Mouse (Mus musculus): ENCODE data around the gene Gm42742. TPM values are rescaled to one million over a fixed set of nuclear protein-coding genes. Genes with fewer than 3 reads are reported as not detected.

Gene Gm42742
- polyA plus RNA-seq, 1 experiment from 2014 or later: 38.5 TPM

DNA sequence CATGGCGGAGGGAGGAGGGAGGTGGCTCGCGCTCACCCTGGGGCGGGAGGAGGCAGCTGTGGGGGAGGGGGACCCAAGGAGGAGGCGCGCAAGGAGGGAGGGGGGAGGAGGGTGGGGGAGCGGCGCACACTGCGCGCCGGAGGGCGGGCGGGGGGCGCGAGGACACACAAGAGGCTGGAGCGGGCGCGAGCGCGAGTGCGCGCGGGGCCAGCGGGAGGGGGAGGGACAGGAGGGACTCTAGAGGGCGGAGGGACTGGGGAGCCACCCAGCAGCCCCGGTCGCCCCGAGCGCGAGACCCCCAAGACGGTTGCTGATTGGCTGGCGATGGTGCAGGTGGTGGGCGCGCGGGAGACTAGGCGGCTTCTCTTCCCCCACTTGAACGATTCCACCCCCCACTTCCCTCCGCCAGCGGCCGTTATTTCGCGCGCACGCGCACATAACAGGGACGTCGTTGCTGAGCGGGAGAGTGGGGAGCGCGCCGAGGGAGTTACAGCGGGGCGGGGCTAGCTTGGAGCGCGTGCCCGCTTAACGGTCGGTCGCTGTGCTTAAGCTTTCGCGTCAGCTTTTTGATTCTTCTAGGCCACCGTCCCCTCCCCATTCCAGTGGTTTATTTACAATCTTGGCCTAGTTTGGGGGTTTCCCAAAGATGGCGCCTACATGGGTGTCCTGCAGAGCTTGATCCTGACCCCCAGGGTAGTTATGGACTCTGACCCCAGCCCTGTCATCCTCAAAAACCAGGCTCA lies 6.3 kb upstream of the Gm42742 start, which contains the start of gene Maz:
Maz (minus strand) TSS at position 54 of the 743 bp plus-strand sequence.
- Histone ChIP-seq H3K4me2 (ENCODE audit: low read depth, low read length) (peak within 1 kb of the TSS; percentile 92), H3K4me1 (ENCODE audit: control insufficient read depth, insufficient read depth, low read length) (peaks cover 32% of the 10 kb centered on the region), H3K9ac (ENCODE audit: low read length) (peak within 1 kb of the TSS; percentile 99), H3K36me3 (ENCODE audit: control insufficient read depth, insufficient read depth) (peaks cover 41% of the 10 kb centered on the region), H3K9me3 (replicated peaks; ENCODE audit: control insufficient read depth, low read length) (no peaks in the 10 kb centered on the region), H3K27me3 (ENCODE audit: control insufficient read depth, insufficient read depth, low read length) (no peaks in the 10 kb centered on the region), H3K4me3 (ENCODE audit: low read length) (peak within 1 kb of the TSS; percentile 94), H3K27ac (ENCODE audit: low read length) (peak within 1 kb of the TSS; percentile 100)
- under 1% methylated on average over 61 of the region's 63 CpGs for WGBS
- peak; percentile 87 for ATAC-seq (replicated peaks; ENCODE audit: extremely low read depth, insufficient read depth, low FRiP score)

DNA sequence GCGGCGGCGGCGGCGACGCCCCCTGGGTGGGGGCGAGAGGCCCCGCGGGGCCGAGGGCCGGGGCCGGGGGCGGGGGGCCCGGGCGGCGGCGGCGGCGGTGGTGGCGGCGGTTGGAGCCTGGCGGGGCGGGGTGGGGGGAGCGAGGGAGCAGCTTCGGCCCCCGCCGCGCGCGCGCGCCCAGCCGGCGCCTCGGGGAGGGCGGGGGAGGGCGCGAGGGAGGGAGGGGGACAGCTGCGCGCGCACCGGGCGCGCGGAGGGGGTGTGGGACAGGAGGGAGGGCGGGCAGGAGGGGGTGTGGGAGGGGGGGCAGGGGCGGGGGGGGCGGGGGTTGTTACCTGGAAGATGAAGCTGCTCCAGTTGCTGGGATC lies 5.7 kb upstream of the Gm42742 start:
- no CpG with 5 or more reads among the region's 48 CpGs for WGBS
- Histone ChIP-seq H3K4me1 (ENCODE audit: control insufficient read depth, insufficient read depth, low read length) (peaks cover 37% of the 10 kb centered on the region), H3K27me3 (ENCODE audit: control insufficient read depth, insufficient read depth, low read length) (no peaks in the 10 kb centered on the region), H3K9me3 (replicated peaks; ENCODE audit: control insufficient read depth, low read length) (no peaks in the 10 kb centered on the region), H3K4me3 (ENCODE audit: low read length) (peak overlapping the region; percentile 94), H3K27ac (ENCODE audit: low read length) (peak overlapping the region; percentile 100), H3K36me3 (ENCODE audit: control insufficient read depth, insufficient read depth) (peaks cover 38% of the 10 kb centered on the region), H3K9ac (ENCODE audit: low read length) (peak overlapping the region; percentile 99), H3K4me2 (ENCODE audit: low read depth, low read length) (peak overlapping the region; percentile 92)
- ATAC-seq (replicated peaks; ENCODE audit: extremely low read depth, insufficient read depth, low FRiP score): no peak; the same call in 1 of the 2 replicates

DNA sequence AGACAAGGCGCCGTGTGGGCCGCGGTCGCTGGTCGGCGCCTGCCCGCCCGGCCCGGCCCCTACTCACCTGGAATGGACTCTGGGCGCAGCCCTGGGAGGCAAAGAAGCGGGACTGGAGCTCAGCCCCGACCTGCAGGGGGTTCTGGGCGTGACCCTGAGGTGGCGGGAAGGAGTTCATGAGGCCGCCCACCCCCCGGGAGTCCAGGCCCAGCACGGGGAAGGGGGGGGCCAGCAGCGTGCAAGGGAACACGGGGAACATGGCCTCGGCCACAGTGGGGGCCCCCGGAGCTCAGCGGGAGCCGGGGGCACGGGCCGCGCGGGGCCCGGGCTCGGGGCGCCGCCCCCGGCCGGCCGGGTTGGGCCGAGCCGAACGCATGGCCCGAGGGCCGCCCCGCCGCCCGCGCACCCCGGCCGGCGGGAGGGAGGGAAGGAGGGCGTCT lies 5.3 kb upstream of the Gm42742 start:
- H3K9ac ChIP-seq (ENCODE audit: low read length): peak overlapping the region; percentile 99
- peak overlapping the region; percentile 100 for H3K27ac ChIP-seq (ENCODE audit: low read length)
- H3K4me2 ChIP-seq (ENCODE audit: low read depth, low read length): peak overlapping the region; percentile 92
- under 1% methylated on average over 23 of the region's 48 CpGs for WGBS
- H3K4me1 ChIP-seq (ENCODE audit: control insufficient read depth, insufficient read depth, low read length): peaks cover 41% of the 10 kb centered on the region
- H3K27me3 ChIP-seq (ENCODE audit: control insufficient read depth, insufficient read depth, low read length): no peaks in the 10 kb centered on the region
- peaks cover 36% of the 10 kb centered on the region for H3K36me3 ChIP-seq (ENCODE audit: control insufficient read depth, insufficient read depth)
- ATAC-seq (replicated peaks; ENCODE audit: extremely low read depth, insufficient read depth, low FRiP score): peak; percentile 24
- no peaks in the 10 kb centered on the region for H3K9me3 ChIP-seq (replicated peaks; ENCODE audit: control insufficient read depth, low read length)
- H3K4me3 ChIP-seq (ENCODE audit: low read length): peak overlapping the region; percentile 94

DNA sequence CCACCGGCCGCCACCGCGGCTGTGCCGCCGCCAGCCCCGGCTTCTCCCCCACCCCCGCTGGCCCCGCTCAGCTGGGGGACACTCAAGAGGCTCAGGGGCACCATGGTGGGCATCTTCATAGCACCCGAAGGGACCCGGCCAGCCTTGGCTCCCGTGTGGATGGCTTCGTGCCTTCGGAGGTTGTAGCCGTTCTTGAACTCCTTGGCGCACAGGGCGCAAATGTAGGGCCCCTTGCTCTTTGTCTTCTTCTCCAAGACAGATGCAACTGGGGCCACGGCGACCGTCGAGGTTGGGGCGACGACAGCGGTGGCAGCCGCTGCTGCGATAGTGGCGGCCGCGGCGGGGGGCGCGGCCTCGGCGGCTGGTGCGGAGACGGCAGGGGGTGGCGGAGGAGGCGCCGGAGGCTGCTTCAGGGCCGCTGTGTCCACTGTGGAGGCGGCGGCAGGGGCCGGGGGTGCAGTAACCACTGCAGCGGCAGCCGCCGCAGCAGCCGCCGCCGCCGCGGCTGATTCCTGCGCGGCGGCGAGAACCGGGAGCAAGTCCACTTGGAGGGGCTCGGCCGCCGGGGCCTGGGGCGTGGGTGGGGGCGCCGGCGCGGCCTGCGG lies 4.8 kb upstream of the Gm42742 start:
- WGBS: under 1% methylated on average over 58 of the region's 65 CpGs
- Histone ChIP-seq H3K4me3 (ENCODE audit: low read length) (peak overlapping the region; percentile 94), H3K36me3 (ENCODE audit: control insufficient read depth, insufficient read depth) (peaks cover 30% of the 10 kb centered on the region), H3K4me1 (ENCODE audit: control insufficient read depth, insufficient read depth, low read length) (peaks cover 46% of the 10 kb centered on the region), H3K4me2 (ENCODE audit: low read depth, low read length) (peak overlapping the region; percentile 92), H3K27ac (ENCODE audit: low read length) (peak overlapping the region; percentile 100), H3K9ac (ENCODE audit: low read length) (peak overlapping the region; percentile 99), H3K27me3 (ENCODE audit: control insufficient read depth, insufficient read depth, low read length) (no peaks in the 10 kb centered on the region), H3K9me3 (replicated peaks; ENCODE audit: control insufficient read depth, low read length) (no peaks in the 10 kb centered on the region)
- no peak for ATAC-seq (replicated peaks; ENCODE audit: extremely low read depth, insufficient read depth, low FRiP score)

DNA sequence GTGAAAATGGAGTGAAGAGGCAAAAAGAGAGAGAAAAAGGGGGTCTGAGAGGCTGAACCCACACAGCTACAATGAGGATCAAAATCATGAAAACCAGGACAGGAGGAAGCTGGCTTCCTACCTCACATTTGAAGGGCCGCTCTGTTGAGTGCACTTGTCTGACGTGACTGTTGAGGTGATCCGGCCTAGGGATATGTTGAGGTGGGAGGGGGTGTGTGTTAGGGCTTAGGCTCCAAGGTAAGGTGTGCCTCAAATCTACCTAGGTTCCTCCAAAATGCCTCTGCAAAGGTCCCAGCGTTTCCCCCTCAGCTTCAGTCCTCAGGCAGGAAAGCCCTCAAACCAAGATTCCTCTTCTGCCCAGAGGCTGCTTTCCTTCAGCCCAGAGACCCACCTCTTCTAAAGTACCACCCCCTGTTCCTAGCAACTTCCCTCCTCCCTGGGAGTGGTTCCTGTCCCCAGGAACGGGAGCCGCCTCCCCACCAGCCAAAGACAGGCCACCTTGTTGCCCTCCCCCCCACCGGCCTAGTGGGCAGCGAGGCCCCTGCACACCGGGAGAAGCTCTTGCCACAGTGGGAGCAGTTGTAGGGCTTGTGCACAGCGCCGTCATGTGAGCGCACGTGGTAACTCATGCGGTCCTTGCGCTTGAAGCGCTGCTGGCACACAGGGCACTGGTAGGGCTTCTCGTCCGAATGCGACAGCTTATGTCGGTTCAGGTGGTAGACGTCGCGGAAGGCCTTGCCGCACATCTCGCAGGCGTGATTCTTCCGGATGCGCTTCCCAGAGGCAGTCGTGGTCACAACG lies 4.1 kb upstream of the Gm42742 start:
- Histone ChIP-seq H3K9me3 (replicated peaks; ENCODE audit: control insufficient read depth, low read length) (no peaks in the 10 kb centered on the region), H3K9ac (ENCODE audit: low read length) (peak overlapping the region; percentile 99), H3K36me3 (ENCODE audit: control insufficient read depth, insufficient read depth) (peaks cover 26% of the 10 kb centered on the region), H3K4me1 (ENCODE audit: control insufficient read depth, insufficient read depth, low read length) (peaks cover 51% of the 10 kb centered on the region), H3K4me2 (ENCODE audit: low read depth, low read length) (peak overlapping the region; percentile 92), H3K27ac (ENCODE audit: low read length) (peak overlapping the region; percentile 100), H3K27me3 (ENCODE audit: control insufficient read depth, insufficient read depth, low read length) (no peaks in the 10 kb centered on the region), H3K4me3 (ENCODE audit: low read length) (peak overlapping the region; percentile 94)
- WGBS: under 1% methylated on average over 30 of the region's 30 CpGs
- ATAC-seq (replicated peaks; ENCODE audit: extremely low read depth, insufficient read depth, low FRiP score): peak; percentile 18

DNA sequence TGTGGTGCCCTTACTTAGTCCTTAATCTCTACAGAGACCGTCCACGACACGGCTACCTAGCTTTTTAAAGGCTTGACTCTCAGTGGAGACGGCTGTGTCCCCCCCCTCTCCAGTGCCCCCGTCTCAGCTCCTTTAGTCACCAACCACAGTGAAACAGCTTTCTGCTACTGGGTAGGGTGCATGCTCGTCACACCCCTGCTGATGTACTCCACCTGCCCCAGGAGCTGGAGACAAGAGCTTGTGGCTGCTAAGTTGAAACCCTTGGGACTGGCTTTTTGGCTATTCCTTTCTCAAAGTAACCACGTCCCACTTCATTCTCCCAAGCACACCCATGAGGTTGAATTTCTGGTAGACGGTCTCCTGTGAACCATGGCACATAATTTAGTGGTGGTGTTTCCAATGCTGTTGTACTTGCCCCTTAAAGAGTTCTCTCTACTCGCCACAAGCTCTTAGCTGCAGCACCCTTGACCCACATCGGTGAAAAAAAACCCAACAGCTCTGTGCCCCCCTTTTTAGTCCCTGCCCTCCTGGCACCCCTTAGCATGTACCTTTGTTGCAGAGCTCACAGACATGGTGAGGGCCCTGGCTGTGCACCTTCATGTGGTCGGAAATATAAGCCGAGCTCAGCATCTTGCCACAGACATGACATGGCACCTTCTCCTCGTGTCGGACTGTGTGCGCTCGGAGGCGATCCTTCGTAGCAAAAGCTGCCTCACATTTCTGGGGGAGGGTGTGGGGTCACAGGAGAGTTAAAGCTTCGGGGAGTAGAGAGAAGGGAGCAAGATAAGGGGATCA lies 3.2 kb upstream of the Gm42742 start:
- H3K27me3 ChIP-seq (ENCODE audit: control insufficient read depth, insufficient read depth, low read length): no peaks in the 10 kb centered on the region
- peak overlapping the region; percentile 100 for H3K27ac ChIP-seq (ENCODE audit: low read length)
- no peak for ATAC-seq (replicated peaks; ENCODE audit: extremely low read depth, insufficient read depth, low FRiP score)
- H3K4me1 ChIP-seq (ENCODE audit: control insufficient read depth, insufficient read depth, low read length): peaks cover 51% of the 10 kb centered on the region
- H3K9ac ChIP-seq (ENCODE audit: low read length): peak overlapping the region; percentile 99
- H3K36me3 ChIP-seq (ENCODE audit: control insufficient read depth, insufficient read depth): peaks cover 22% of the 10 kb centered on the region
- WGBS: 20% methylated on average over 19 of the region's 19 CpGs
- H3K4me2 ChIP-seq (ENCODE audit: low read depth, low read length): peak overlapping the region; percentile 92
- no peaks in the 10 kb centered on the region for H3K9me3 ChIP-seq (replicated peaks; ENCODE audit: control insufficient read depth, low read length)
- H3K4me3 ChIP-seq (ENCODE audit: low read length): peak overlapping the region; percentile 94

DNA sequence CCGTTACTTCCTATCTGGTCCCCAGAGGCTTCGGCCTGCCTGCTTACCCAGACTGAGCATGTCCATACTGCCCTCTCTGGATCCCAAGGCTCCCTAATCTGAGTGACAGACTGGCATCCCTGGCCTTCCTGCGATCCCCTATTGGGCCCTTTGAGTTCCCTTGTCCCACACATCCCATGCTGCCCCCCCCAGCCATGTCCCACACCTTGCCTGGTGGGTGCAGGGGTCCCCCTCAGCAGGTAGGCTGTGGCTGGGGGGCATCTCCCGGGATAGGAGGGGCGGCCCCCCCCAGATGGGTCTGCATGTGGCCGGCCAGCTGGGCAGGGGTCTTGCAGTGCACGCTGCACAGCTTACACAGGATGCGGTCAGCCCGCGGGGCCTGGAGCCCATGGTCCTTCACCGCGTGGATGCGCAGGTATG lies 2.4 kb upstream of the Gm42742 start:
- Histone ChIP-seq H3K4me3 (ENCODE audit: low read length) (peak overlapping the region; percentile 94), H3K4me2 (ENCODE audit: low read depth, low read length) (peak overlapping the region; percentile 92), H3K9ac (ENCODE audit: low read length) (peak overlapping the region; percentile 99), H3K9me3 (replicated peaks; ENCODE audit: control insufficient read depth, low read length) (no peaks in the 10 kb centered on the region), H3K36me3 (ENCODE audit: control insufficient read depth, insufficient read depth) (peaks cover 21% of the 10 kb centered on the region), H3K27ac (ENCODE audit: low read length) (no peak overlapping the region), H3K4me1 (ENCODE audit: control insufficient read depth, insufficient read depth, low read length) (peaks cover 51% of the 10 kb centered on the region), H3K27me3 (ENCODE audit: control insufficient read depth, insufficient read depth, low read length) (no peaks in the 10 kb centered on the region)
- WGBS: 77% methylated on average over 13 of the region's 13 CpGs
- no peak for ATAC-seq (replicated peaks; ENCODE audit: extremely low read depth, insufficient read depth, low FRiP score)

DNA sequence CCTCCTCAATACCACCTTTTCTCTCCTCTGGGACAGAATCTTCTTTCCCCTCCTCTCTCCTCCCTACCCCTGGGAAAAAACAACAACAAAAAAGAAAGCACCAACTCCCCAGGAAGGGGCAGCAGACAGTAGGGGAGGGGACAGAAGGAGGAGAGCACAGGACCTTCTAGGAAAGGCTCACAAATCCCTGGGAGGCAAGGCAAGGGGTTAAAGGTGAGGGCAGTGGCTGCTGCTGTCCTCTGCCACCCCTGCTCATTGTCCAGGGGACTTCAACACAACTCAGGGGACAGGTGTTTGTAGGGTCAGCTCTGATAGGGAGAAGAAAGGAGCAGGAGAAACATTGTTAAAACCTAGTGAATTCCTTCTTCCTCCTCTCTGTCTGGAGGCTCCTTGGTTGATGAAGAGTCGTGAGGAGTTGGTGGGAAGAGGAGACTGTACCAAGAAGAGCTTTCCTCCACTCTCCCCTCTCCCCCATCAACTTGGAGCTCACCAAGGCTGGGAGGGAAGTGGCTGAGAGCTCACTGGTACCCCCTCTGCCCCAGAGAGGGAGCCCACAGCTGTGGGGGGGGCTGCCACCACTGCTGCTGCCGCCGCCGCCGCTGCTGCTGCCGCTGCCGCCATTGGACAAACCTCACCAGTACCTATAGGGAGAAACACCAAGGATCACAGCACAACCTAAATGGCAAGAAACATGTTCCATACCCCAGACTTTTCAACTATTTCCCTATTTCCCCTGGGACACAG lies 1.8 kb upstream of the Gm42742 start:
- H3K27ac ChIP-seq (ENCODE audit: low read length): no peak overlapping the region
- peaks cover 21% of the 10 kb centered on the region for H3K36me3 ChIP-seq (ENCODE audit: control insufficient read depth, insufficient read depth)
- H3K4me2 ChIP-seq (ENCODE audit: low read depth, low read length): peak overlapping the region; percentile 92
- H3K4me1 ChIP-seq (ENCODE audit: control insufficient read depth, insufficient read depth, low read length): peaks cover 48% of the 10 kb centered on the region
- no peak for ATAC-seq (replicated peaks; ENCODE audit: extremely low read depth, insufficient read depth, low FRiP score)
- no peaks in the 10 kb centered on the region for H3K9me3 ChIP-seq (replicated peaks; ENCODE audit: control insufficient read depth, low read length)
- H3K4me3 ChIP-seq (ENCODE audit: low read length): no peak overlapping the region; the same call in 1 of the 2 replicates
- H3K9ac ChIP-seq (ENCODE audit: low read length): peak overlapping the region; percentile 1; the same call in 1 of the 2 replicates
- no peaks in the 10 kb centered on the region for H3K27me3 ChIP-seq (ENCODE audit: control insufficient read depth, insufficient read depth, low read length)
- WGBS: 79% methylated on average over 7 of the region's 7 CpGs

Data from heart, embryonic 16.5 days (tissue).